Mouse (Mus musculus): Measurements from ENCODE around the gene Dbx2. TPM values are rescaled to one million over a fixed set of nuclear protein-coding genes. Genes with fewer than 3 reads are reported as not detected.

The Dbx2 gene
- not detected in 2 replicates for polyA plus RNA-seq (2015; fragmentation: Nextera tagmentation; extraction: Ambion mirVana)

GRCm38 (mm10) chr15:95655860-95656259 lies at the start of gene Dbx2:
Dbx2 (minus strand) TSS chr15:95655960.

Other genes starting within 250 kb of the Dbx2 start
- 3.8 and 4.5 TPM in 2 replicates for gene Nell2, start 127.4 kb downstream of the Dbx2 start, polyA plus RNA-seq (2015; fragmentation: Nextera tagmentation; extraction: Ambion mirVana)
- gene Ano6, start 134.9 kb upstream of the Dbx2 start, polyA plus RNA-seq (2015; fragmentation: Nextera tagmentation; extraction: Ambion mirVana): 17.3 and 23.5 TPM in 2 replicates

All from spleen, postnatal 0 days (tissue).